Mouse (Mus musculus): ENCODE measurements around the gene Hoxb4.

The Hoxb4 gene

GRCm38 (mm10) chr11:96284774-96285734 is 33.0 kb upstream of the Hoxb4 start:
- DNase-seq (ENCODE audit: low read depth) = no peak

GRCm38 (mm10) chr11:96285771-96286738 is 32.0 kb upstream of the Hoxb4 start, which contains the start of gene Hoxb7:
Hoxb7 (plus strand) TSS chr11:96286623.
- DNase-seq (ENCODE audit: low read depth) = no peak

GRCm38 (mm10) chr11:96286739-96287385 is 31.2 kb upstream of the Hoxb4 start:
- DNase-seq (ENCODE audit: low read depth) = no peak

GRCm38 (mm10) chr11:96287411-96287810 is 30.7 kb upstream of the Hoxb4 start:
- DNase-seq (ENCODE audit: low read depth) = no peak

GRCm38 (mm10) chr11:96288455-96289221 is 29.4 kb upstream of the Hoxb4 start:
- no peak for DNase-seq (ENCODE audit: low read depth)

GRCm38 (mm10) chr11:96289293-96289692 is 28.8 kb upstream of the Hoxb4 start:
- DNase-seq (ENCODE audit: low read depth) = no peak

GRCm38 (mm10) chr11:96289837-96290236 is 28.2 kb upstream of the Hoxb4 start:
- no peak for DNase-seq (ENCODE audit: low read depth)

- DNase-seq (ENCODE audit: low read depth) = no peak
Measured at GRCm38 (mm10) chr11:96290705-96291355, 27.2 kb upstream of the Hoxb4 start.

- DNase-seq (ENCODE audit: low read depth) = no peak
Measured at GRCm38 (mm10) chr11:96291681-96292564, 26.1 kb upstream of the Hoxb4 start, which contains the start of gene Hoxb6. Hoxb6 (plus strand) TSS chr11:96292476.

GRCm38 (mm10) chr11:96292565-96293301 is 25.3 kb upstream of the Hoxb4 start:
- DNase-seq (ENCODE audit: low read depth) = no peak

- DNase-seq (ENCODE audit: low read depth) = no peak
Measured at GRCm38 (mm10) chr11:96293302-96293921, 24.7 kb upstream of the Hoxb4 start.

- DNase-seq (ENCODE audit: low read depth) = peak; percentile 45
Measured at GRCm38 (mm10) chr11:96294245-96295091, 23.6 kb upstream of the Hoxb4 start.

GRCm38 (mm10) chr11:96295092-96295835 is 22.8 kb upstream of the Hoxb4 start:
- DNase-seq (ENCODE audit: low read depth) = no peak

- DNase-seq (ENCODE audit: low read depth) = no peak
Measured at GRCm38 (mm10) chr11:96296997-96297396, 21.1 kb upstream of the Hoxb4 start.

- no peak for DNase-seq (ENCODE audit: low read depth)
Measured at GRCm38 (mm10) chr11:96297428-96297827, 20.6 kb upstream of the Hoxb4 start.

- no peak for DNase-seq (ENCODE audit: low read depth)
Measured at GRCm38 (mm10) chr11:96297968-96298635, 20.0 kb upstream of the Hoxb4 start.

All from c-Kit-positive CD71-positive TER-119-negative erythroid progenitor cells, embryonic 14.5 days (primary cell).